Mouse (Mus musculus) heart, adult 2 months (tissue): ENCODE data around the gene Stmn1.

ENCODE experiments used
- CTCF ChIP-seq: fragments of 200-600 bp; IDR thresholded peaks from 2 replicates; pipeline ENCODE4 v1.8.1; 2022; ENCODE audit warnings: antibody characterized with exemption, mild to moderate bottlenecking, moderate library complexity
- POLR2A ChIP-seq: fragments of 200-500 bp; IDR thresholded peaks from 2 replicates; pipeline ENCODE4 v1.6.1; 2011; ENCODE audit warnings: mild to moderate bottlenecking, low read depth, low read length, control low read depth; ENCODE audit not compliant: insufficient read depth

DNA sequence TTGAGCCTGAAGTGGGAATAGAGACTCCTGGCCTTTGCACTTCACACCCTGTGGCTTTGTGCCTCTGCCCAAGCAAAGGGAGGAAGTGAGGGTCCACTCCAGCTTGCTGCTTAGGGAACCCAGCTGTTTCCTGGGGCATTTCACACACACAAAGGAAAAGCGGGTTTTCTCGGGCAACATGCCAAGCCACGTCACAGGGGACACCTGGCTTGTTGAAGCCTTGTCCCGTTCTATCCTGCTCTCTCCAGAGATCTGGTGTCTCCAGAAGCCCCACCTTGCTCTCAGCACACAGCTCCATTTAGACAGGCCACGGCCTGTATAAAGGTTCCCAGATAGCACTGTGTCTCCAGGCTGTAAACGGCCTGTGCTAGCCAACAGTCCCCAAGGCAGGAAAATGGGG lies 23.6 kb downstream of the Stmn1 start:
- TF ChIP-seq POLR2A (no peak), CTCF (no peak)
